ENCODE assay signal across 8 mouse cellular contexts in the genomic region with DNA sequence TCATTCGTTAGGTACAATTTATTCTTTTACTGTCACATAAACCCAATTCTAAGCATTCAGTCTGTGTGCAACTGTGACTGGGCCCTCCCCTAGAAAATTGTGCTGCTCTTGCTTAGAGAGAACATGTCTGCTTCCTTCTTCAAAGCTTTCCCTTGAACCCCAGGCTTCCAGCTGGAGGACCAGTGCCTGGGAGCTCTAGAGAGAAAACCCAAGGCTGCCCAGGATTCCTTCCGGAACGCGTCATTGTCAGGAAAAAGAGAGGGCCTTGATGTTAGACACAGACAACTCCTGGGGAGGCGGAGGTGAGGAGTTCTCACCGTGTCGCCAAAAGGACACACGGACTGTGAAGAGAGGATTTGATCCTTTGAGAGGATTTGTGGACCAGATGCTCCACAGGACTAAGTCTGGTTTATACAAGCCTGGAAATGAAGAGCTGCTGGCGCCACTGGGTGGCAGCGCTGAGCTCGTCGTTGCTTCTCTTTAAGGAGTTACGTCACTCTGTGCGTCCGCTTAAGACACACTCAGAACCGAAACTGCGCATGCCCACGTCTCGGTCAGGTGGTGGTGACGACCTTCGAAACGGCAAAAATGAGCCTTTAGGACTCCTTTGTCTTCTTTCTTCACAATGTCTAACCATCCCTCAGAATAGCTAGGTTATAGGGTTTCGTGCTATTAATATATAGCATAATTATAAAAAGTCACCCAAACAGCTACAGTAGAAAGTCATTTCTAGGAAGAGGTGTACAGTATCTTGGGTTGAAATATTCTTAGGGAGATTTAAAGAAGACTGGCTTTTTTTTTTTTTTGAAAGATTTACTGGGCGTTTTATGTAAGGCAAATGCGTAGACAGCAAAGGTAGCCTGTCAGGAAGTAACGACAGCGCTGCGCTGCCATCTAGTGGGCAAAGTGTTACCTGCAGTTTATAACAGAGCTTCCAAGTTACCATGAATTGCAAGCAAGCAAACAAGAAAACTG. TPM values are rescaled to one million over a fixed set of nuclear protein-coding genes. Genes with fewer than 3 reads are reported as not detected.
DNase-seq lines count a peak whose midpoint lies in the region; ATAC-seq lines count a peak whose summit lies in the region.

No protein-coding gene starts in this region.

- peak overlapping the region; percentile 57 for H3K4me2 ChIP-seq in lung, embryonic 16.5 days (ENCODE audit: low read depth, low read length)

- peaks cover 5% of the 10 kb centered on the region; the same call in 1 of the 2 replicates for H3K4me1 ChIP-seq in lung, embryonic 16.5 days (replicated peaks; ENCODE audit: control insufficient read depth, insufficient read depth, low read length)

- peak; percentile 95 to 100 for ATAC-seq in hematopoietic stem cell, adult 5-6 weeks (replicated peaks in 1 of 2; ENCODE audit: insufficient read depth in 1 of 2, low FRiP score in 2 of 2, low TSS enrichment in 1 of 2, low read depth in 1 of 2, poor library complexity in 2 of 2, severe bottlenecking in 2 of 2)
- peak; percentile 98 for ATAC-seq in lung, embryonic 16.5 days (ENCODE audit: low read depth)

- DNase-seq in MEL-GATA-1-ER (ENCODE audit: extremely low read depth, low read depth) = peak; percentile 93
- peak; percentile 92 for DNase-seq in cerebellum, adult 8-10 months
- DNase-seq in forelimb bud, embryonic 11.5 days (ENCODE audit: low read depth, low spot score) = peak; percentile 97
- DNase-seq in layer of hippocampus, adult 9-10 months (ENCODE audit: low spot score) = peak; percentile 85
- DNase-seq in ovary, postnatal 10 days (ENCODE audit: low spot score) = peak; percentile 65
- peak; percentile 88 to 95 for DNase-seq in thymus, postnatal 10 days (ENCODE audit: low spot score in 2 of 2)

- WGBS in lung, embryonic 16.5 days = 6% methylated on average over 28 of the region's 28 CpGs

- H3K9ac ChIP-seq in lung, embryonic 16.5 days (ENCODE audit: low read length) = peak overlapping the region; percentile 52

- H3K27ac ChIP-seq in lung, embryonic 16.5 days (ENCODE audit: low read length) = peak overlapping the region; percentile 92

- no peaks in the 10 kb centered on the region for H3K9me3 ChIP-seq in lung, embryonic 16.5 days (ENCODE audit: control insufficient read depth, low read length)

- H3K27me3 ChIP-seq in lung, embryonic 16.5 days (ENCODE audit: control insufficient read depth, insufficient read depth, low read depth, low read length) = no peaks in the 10 kb centered on the region

- H3K36me3 ChIP-seq in lung, embryonic 16.5 days (ENCODE audit: control insufficient read depth, insufficient read depth, low read length) = no peaks in the 10 kb centered on the region

- peak overlapping the region; percentile 46 for H3K4me3 ChIP-seq in lung, embryonic 16.5 days (ENCODE audit: low read length)

RNA-seq across cellular contexts. Expression of a gene that starts 45.9 kb away (rescaled TPM):
- total RNA-seq in hematopoietic stem cell, adult 5-6 weeks (2017) = 9.6 and 13.3 TPM in 2 replicates
- polyA plus RNA-seq in lung, embryonic 16.5 days (2015; fragmentation: Nextera tagmentation; extraction: Ambion mirVana) = 4.9 and 5.2 TPM in 2 replicates

Comparison
In these comparisons a context has a peak if more than half of its experiments do, and no peak if none do; other contexts are left out.
1. Peak in every context shown above with its lines: DNase-seq, ATAC-seq, H3K4me3 ChIP-seq and H3K27ac ChIP-seq.